9 mouse cellular contexts compared by ENCODE assay signal in genomic region chr1:74964494-74965215, GRCm38 (mm10). TPM values are rescaled to one million over a fixed set of nuclear protein-coding genes. Genes with fewer than 3 reads are reported as not detected.
A peak's percentile ranks its signal among the peaks of the same experiment; 100 is the strongest.
DNase-seq lines count a peak whose midpoint lies in the region; ATAC-seq and TF ChIP-seq lines count a peak whose summit lies in the region.
"Had no signal": no experiment of that assay in that cellular context is flagged by ENCODE, and none has a peak within 500 bp of the region (broad histone marks: within the 10 kb centered on the region; RNA-seq: fewer than 3 reads in every experiment).

No protein-coding gene starts in this region.

- TF ChIP-seq CTCF in liver, embryonic 14.5 days (IDR thresholded peaks at IDR 0.05; ENCODE audit: low read depth), result peak; percentile 82

- H3K36me3 ChIP-seq in forebrain, embryonic 12.5 days (replicated peaks), result no peaks in the 10 kb centered on the region
- no peaks in the 10 kb centered on the region for H3K36me3 ChIP-seq in heart, embryonic 16.5 days (ENCODE audit: control insufficient read depth, insufficient read depth)
- no peaks in the 10 kb centered on the region for H3K36me3 ChIP-seq in liver, embryonic 14.5 days (replicated peaks; ENCODE audit: control insufficient read depth, insufficient read depth, low read depth)
- H3K36me3 ChIP-seq: liver, embryonic 15.5 days had no signal

- peak; percentile 91 for DNase-seq in ES-CJ7 (ENCODE audit: low read depth, low spot score)
- peak; percentile 40 for DNase-seq in c-Kit-positive CD71-positive TER-119-negative erythroid progenitor cells, embryonic 14.5 days (ENCODE audit: low read depth)
- DNase-seq in kidney, postnatal 25 days, result peak; percentile 90 to 96
- peak; percentile 36 to 50 (median 37) for DNase-seq in liver, embryonic 14.5 days (ENCODE audit: low read depth in 3 of 3, low spot score in 3 of 3)
- peak; percentile 67 for DNase-seq in ovary, adult 18-20 months (ENCODE audit: low spot score)
- DNase-seq in thymus, postnatal 4 days, result peak; percentile 71

- H3K4me3 ChIP-seq in forebrain, embryonic 12.5 days (replicated peaks), result no peak overlapping the region
- H3K4me3 ChIP-seq in heart, embryonic 16.5 days (ENCODE audit: low read length), result peak overlapping the region; percentile 27
- no peak overlapping the region for H3K4me3 ChIP-seq in liver, embryonic 14.5 days (ENCODE audit: insufficient read depth in 1 of 2, low read depth in 2 of 2, low read length in 2 of 2)
- H3K4me3 ChIP-seq: liver, embryonic 15.5 days had no signal

- WGBS in forebrain, embryonic 12.5 days, result 17% methylated on average over 16 of the region's 16 CpGs
- WGBS in heart, embryonic 16.5 days, result 14% methylated on average over 16 of the region's 16 CpGs
- 20% methylated on average over 16 of the region's 16 CpGs for WGBS in liver, embryonic 14.5 days (ENCODE audit: insufficient replicate concordance)

- H3K27ac ChIP-seq in forebrain, embryonic 12.5 days, result no peak overlapping the region
- no peak overlapping the region for H3K27ac ChIP-seq in heart, embryonic 16.5 days (ENCODE audit: low read length)
- H3K27ac ChIP-seq in liver, embryonic 14.5 days, result no peak overlapping the region
- H3K27ac ChIP-seq: liver, embryonic 15.5 days had no signal

- 0 out of 2 replicates have a peak, but pooled peaks have one; percentile 36 for ATAC-seq in forebrain, embryonic 12.5 days (ENCODE audit: low FRiP score)
- ATAC-seq in heart, embryonic 16.5 days (replicated peaks; ENCODE audit: extremely low read depth, insufficient read depth, low FRiP score), result peak; percentile 55
- no peak for ATAC-seq in liver, embryonic 14.5 days (ENCODE audit: insufficient read depth)

- H3K9me3 ChIP-seq in forebrain, embryonic 12.5 days, result no peaks in the 10 kb centered on the region
- H3K9me3 ChIP-seq in heart, embryonic 16.5 days (replicated peaks; ENCODE audit: control insufficient read depth, low read length), result no peaks in the 10 kb centered on the region
- no peaks in the 10 kb centered on the region for H3K9me3 ChIP-seq in liver, embryonic 14.5 days (ENCODE audit: control insufficient read depth, low read length)
- H3K9me3 ChIP-seq: liver, embryonic 15.5 days had no signal

- peak overlapping the region; percentile 47 for H3K4me2 ChIP-seq in forebrain, embryonic 12.5 days
- peak overlapping the region; percentile 59 for H3K4me2 ChIP-seq in heart, embryonic 16.5 days (ENCODE audit: low read depth, low read length)
- H3K4me2 ChIP-seq in liver, embryonic 14.5 days (ENCODE audit: low read depth), result no peak overlapping the region
- H3K4me2 ChIP-seq: liver, embryonic 15.5 days had no signal

- peaks cover 6% of the 10 kb centered on the region; the same call in 1 of the 2 replicates for H3K4me1 ChIP-seq in forebrain, embryonic 12.5 days
- 0 out of 2 replicates have a peak, but pooled peaks cover 3% of the 10 kb centered on the region for H3K4me1 ChIP-seq in heart, embryonic 16.5 days (ENCODE audit: control insufficient read depth, insufficient read depth, low read length)
- peaks cover 0 to 8% of the 10 kb centered on the region in 2 experiments; a peak in 2 of 4 replicates for H3K4me1 ChIP-seq in liver, embryonic 14.5 days (replicated peaks; ENCODE audit: control insufficient read depth in 2 of 2, insufficient read depth in 2 of 2, low read length in 1 of 2)

- H3K9ac ChIP-seq in forebrain, embryonic 12.5 days, result peak overlapping the region; percentile 22; the same call in 1 of the 2 replicates
- peak overlapping the region; percentile 50 for H3K9ac ChIP-seq in heart, embryonic 16.5 days (ENCODE audit: low read length)
- no peak overlapping the region for H3K9ac ChIP-seq in liver, embryonic 14.5 days (replicated peaks)
- H3K9ac ChIP-seq: liver, embryonic 15.5 days had no signal

- TF ChIP-seq EP300 in liver, embryonic 14.5 days (IDR thresholded peaks at IDR 0.05; ENCODE audit: low read depth), result no peak

- peaks cover 12% of the 10 kb centered on the region for H3K27me3 ChIP-seq in forebrain, embryonic 12.5 days
- peaks cover 10% of the 10 kb centered on the region for H3K27me3 ChIP-seq in heart, embryonic 16.5 days (ENCODE audit: control insufficient read depth, insufficient read depth, low read length)
- H3K27me3 ChIP-seq in liver, embryonic 14.5 days (ENCODE audit: control insufficient read depth, insufficient read depth, low read length), result no peaks in the 10 kb centered on the region
- H3K27me3 ChIP-seq: liver, embryonic 15.5 days had no signal

RNA-seq across cellular contexts. Expression of gene Ihh, which starts 13.2 kb away (rescaled TPM):
- 0.19 TPM in 1 of 2 replicates, not detected in the other for polyA plus RNA-seq in forebrain, embryonic 12.5 days (2016; fragmentation: Nextera tagmentation; extraction: Ambion mirVana)
- polyA plus RNA-seq in heart, embryonic 16.5 days (2015; fragmentation: Nextera tagmentation; extraction: Ambion mirVana), result 0.14 and 0.17 TPM in 2 replicates
- 2.4 and 3.4 TPM in 2 replicates for polyA plus RNA-seq in liver, embryonic 14.5 days (2012; rRNA removed)
- polyA plus RNA-seq in liver, embryonic 14.5 days (2014; fragmentation: Nextera tagmentation; extraction: Ambion mirVana), result 1.5 and 1.7 TPM in 2 replicates

RNA-seq across cellular contexts. Expression of gene Cfap65, which starts 29.3 kb away (rescaled TPM):
- polyA plus RNA-seq in forebrain, embryonic 12.5 days (2016; fragmentation: Nextera tagmentation; extraction: Ambion mirVana), result 0.24 and 0.55 TPM in 2 replicates
- 0.18 and 0.36 TPM in 2 replicates for polyA plus RNA-seq in heart, embryonic 16.5 days (2015; fragmentation: Nextera tagmentation; extraction: Ambion mirVana)
- under 0.01 and 0.01 TPM in 2 replicates for polyA plus RNA-seq in liver, embryonic 14.5 days (2012; rRNA removed)
- not detected in 2 replicates for polyA plus RNA-seq in liver, embryonic 14.5 days (2014; fragmentation: Nextera tagmentation; extraction: Ambion mirVana)
- polyA plus RNA-seq: liver, embryonic 15.5 days had no signal

Comparison
In these comparisons a context has a peak if more than half of its experiments do, and no peak if none do; other contexts are left out.
1. DNase-seq: peak in every context shown above with its lines; median percentile 93 in kidney, postnatal 25 days; 91 in ES-CJ7; 71 in thymus, postnatal 4 days; 67 in ovary, adult 18-20 months; 40 in c-Kit-positive CD71-positive TER-119-negative erythroid progenitor cells, embryonic 14.5 days; 37 in liver, embryonic 14.5 days.